ENCODE assay signal across 8 mouse cellular contexts in the genomic region with DNA sequence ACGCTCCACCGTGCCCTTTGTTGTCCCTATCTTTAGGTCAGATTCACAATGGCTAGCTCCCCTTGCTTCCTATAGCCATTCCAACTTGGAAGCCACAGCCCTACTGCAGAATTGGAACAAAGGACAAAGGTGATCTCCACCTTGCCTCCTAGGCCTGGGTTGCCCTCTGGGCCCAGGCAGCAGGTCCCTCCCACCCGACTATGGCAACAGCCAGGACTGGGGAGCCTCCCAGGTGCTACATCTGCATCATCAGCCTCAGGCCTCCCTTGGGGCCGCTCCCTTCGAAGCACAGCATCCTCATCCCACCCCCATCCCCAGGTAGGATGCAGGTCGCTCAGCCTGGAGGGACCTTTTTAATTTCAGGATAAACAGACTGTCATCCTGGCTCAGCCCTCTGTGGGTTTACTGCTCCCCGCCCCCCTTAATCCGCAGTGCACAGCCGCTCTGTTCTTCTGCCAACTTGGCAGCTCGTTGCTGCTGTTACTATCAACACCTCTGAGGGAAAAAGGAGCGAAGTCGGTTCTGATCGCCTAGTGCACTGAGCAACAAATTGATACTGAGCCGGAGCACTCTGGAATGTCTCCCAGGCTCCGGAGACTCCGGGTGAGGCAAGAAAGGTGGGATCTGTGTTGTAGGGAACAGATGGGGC. TPM values are rescaled to one million over a fixed set of nuclear protein-coding genes. Genes with fewer than 3 reads are reported as not detected.
DNase-seq lines count a peak whose midpoint lies in the region; ATAC-seq and TF ChIP-seq lines count a peak whose summit lies in the region.

No protein-coding gene starts in this region.

- no peaks in the 10 kb centered on the region for H3K9me3 ChIP-seq in heart, embryonic 16.5 days (replicated peaks; ENCODE audit: control insufficient read depth, low read length)

- intact Hi-C loops in left cerebral cortex, adult 2 months (cut with DNase I): no loop called here

- peak overlapping the region; percentile 58 for H3K4me2 ChIP-seq in heart, embryonic 16.5 days (ENCODE audit: low read depth, low read length)

- no peak for TF ChIP-seq POLR2A in kidney, adult 2 months (IDR thresholded peaks at IDR 0.05; ENCODE audit: low read depth, low read length)
- no peak for TF ChIP-seq POLR2A in olfactory bulb, adult 2 months (IDR thresholded peaks at IDR 0.05; ENCODE audit: insufficient read depth, low read depth, low read length)

- H3K4me3 ChIP-seq in kidney, adult 2 months (ENCODE audit: insufficient read depth, low read depth, low read length): no peak overlapping the region
- peak overlapping the region; percentile 34 for H3K4me3 ChIP-seq in heart, embryonic 16.5 days (ENCODE audit: low read length)
- H3K4me3 ChIP-seq in left cerebral cortex, adult 2 months: 0 out of 2 replicates have a peak overlapping the region, but pooled peaks have one; percentile 4
- H3K4me3 ChIP-seq in olfactory bulb, adult 2 months (ENCODE audit: insufficient read depth, low read depth, low read length): peak overlapping the region; percentile 0; the same call in 1 of the 2 replicates

- H3K27ac ChIP-seq in kidney, adult 2 months (ENCODE audit: insufficient read depth, low read depth, low read length): no peak overlapping the region
- H3K27ac ChIP-seq in heart, embryonic 16.5 days (ENCODE audit: low read length): no peak overlapping the region
- no peak overlapping the region for H3K27ac ChIP-seq in left cerebral cortex, adult 2 months
- H3K27ac ChIP-seq in olfactory bulb, adult 2 months (ENCODE audit: insufficient read depth, low read depth, low read length): no peak overlapping the region

- peak overlapping the region; percentile 31; the same call in 1 of the 2 replicates for H3K9ac ChIP-seq in heart, embryonic 16.5 days (ENCODE audit: low read length)

- ATAC-seq in heart, embryonic 16.5 days (replicated peaks; ENCODE audit: extremely low read depth, insufficient read depth, low FRiP score): peak; percentile 86

- H3K36me3 ChIP-seq in kidney, adult 2 months (ENCODE audit: control insufficient read depth, insufficient read depth, low read length): no peaks in the 10 kb centered on the region
- no peaks in the 10 kb centered on the region for H3K36me3 ChIP-seq in heart, embryonic 16.5 days (ENCODE audit: control insufficient read depth, insufficient read depth)

- no peaks in the 10 kb centered on the region for H3K27me3 ChIP-seq in kidney, adult 2 months (replicated peaks; ENCODE audit: control insufficient read depth, insufficient read depth, low read length)
- H3K27me3 ChIP-seq in heart, embryonic 16.5 days (ENCODE audit: control insufficient read depth, insufficient read depth, low read length): no peaks in the 10 kb centered on the region

- TF ChIP-seq CTCF in kidney, adult 2 months (conservative IDR thresholded peaks at IDR 0.05; ENCODE audit: insufficient read depth, insufficient read length, low read depth, low read length): no peak
- no peak for TF ChIP-seq CTCF in left cerebral cortex, adult 2 months (IDR thresholded peaks at IDR 0.05)
- TF ChIP-seq CTCF in olfactory bulb, adult 2 months (IDR thresholded peaks at IDR 0.05; ENCODE audit: insufficient read depth, low read depth, low read length): no peak

- WGBS in kidney, adult 2 months: 28% methylated on average over 16 of the region's 16 CpGs
- 16% methylated on average over 16 of the region's 16 CpGs for WGBS in heart, embryonic 16.5 days
- WGBS in olfactory bulb, adult 2 months: 19% methylated on average over 16 of the region's 16 CpGs

- DNase-seq in kidney, adult 2 months: peak; percentile 15
- DNase-seq in kidney, adult 9 months: no peak
- DNase-seq in cerebellum, postnatal 25 days: peak; percentile 62 to 72
- peak; percentile 44 to 46 for DNase-seq in left cerebral cortex, adult 2 months (ENCODE audit: extremely low spot score in 1 of 2, low spot score in 2 of 2)
- no peak for DNase-seq in thymus, postnatal 10 days (ENCODE audit: low spot score in 2 of 2)
- no peak for DNase-seq in urinary bladder, postnatal 4 days (ENCODE audit: low spot score in 2 of 2)

- no peaks in the 10 kb centered on the region for H3K4me1 ChIP-seq in kidney, adult 2 months (ENCODE audit: control insufficient read depth, insufficient read depth, low read length)
- H3K4me1 ChIP-seq in heart, embryonic 16.5 days (ENCODE audit: control insufficient read depth, insufficient read depth, low read length): peaks cover 11% of the 10 kb centered on the region
- H3K4me1 ChIP-seq in olfactory bulb, adult 2 months (ENCODE audit: control insufficient read depth, insufficient read depth, low read length): peaks cover 9% of the 10 kb centered on the region

RNA-seq across cellular contexts. Expression of a gene that starts 22.3 kb away (rescaled TPM):
- 136 and 169 TPM in 2 replicates for polyA plus RNA-seq in kidney, adult 2 months (2012; rRNA removed)
- polyA plus RNA-seq in heart, embryonic 16.5 days (2015; fragmentation: Nextera tagmentation; extraction: Ambion mirVana): 23.5 and 25.6 TPM in 2 replicates
- 100 to 1,000 TPM; 578 to 608 TPM for total RNA-seq in left cerebral cortex, adult 2 months (2021)
- polyA plus RNA-seq in olfactory bulb, adult 2 months (2012; ENCODE audit: insufficient read depth, insufficient read length, low replicate concordance, missing spikeins): 187 and 444 TPM in 2 replicates

RNA-seq across cellular contexts. Expression of a gene that starts 37.5 kb away (rescaled TPM):
- 56.6 and 59.8 TPM in 2 replicates for polyA plus RNA-seq in kidney, adult 2 months (2012; rRNA removed)
- polyA plus RNA-seq in heart, embryonic 16.5 days (2015; fragmentation: Nextera tagmentation; extraction: Ambion mirVana): 158 and 185 TPM in 2 replicates
- 100 to 1,000 TPM; 184 to 190 TPM for total RNA-seq in left cerebral cortex, adult 2 months (2021)
- 341 and 667 TPM in 2 replicates for polyA plus RNA-seq in olfactory bulb, adult 2 months (2012; ENCODE audit: insufficient read depth, insufficient read length, low replicate concordance, missing spikeins)

RNA-seq across cellular contexts. Expression of a gene that starts 58.4 kb away (rescaled TPM):
- polyA plus RNA-seq in kidney, adult 2 months (2012; rRNA removed): 17.9 and 21.4 TPM in 2 replicates
- polyA plus RNA-seq in heart, embryonic 16.5 days (2015; fragmentation: Nextera tagmentation; extraction: Ambion mirVana): 22.3 and 24.3 TPM in 2 replicates
- total RNA-seq in left cerebral cortex, adult 2 months (2021): 10 to 100 TPM; 27.8 to 28.3 TPM
- polyA plus RNA-seq in olfactory bulb, adult 2 months (2012; ENCODE audit: insufficient read depth, insufficient read length, low replicate concordance, missing spikeins): not detected in 2 replicates

Comparison
In these comparisons a context has a peak if more than half of its experiments do, and no peak if none do; other contexts are left out.
1. DNase-seq: peak in kidney, adult 2 months (single experiment), cerebellum, postnatal 25 days (2 of 2) and left cerebral cortex, adult 2 months (2 of 2); none in kidney, adult 9 months (single experiment), thymus, postnatal 10 days (0 of 2) and urinary bladder, postnatal 4 days (0 of 2).